Mouse (Mus musculus): Measurements from ENCODE around the gene Grin2a.

- TF ChIP-seq POLR2A (IDR thresholded peaks at IDR 0.05; ENCODE audit: control insufficient read depth, extremely low read depth, insufficient read depth, low read length, poor library complexity) (no peak), CTCF (IDR thresholded peaks at IDR 0.05; ENCODE audit: borderline replicate concordance, control insufficient read depth, extremely low read depth, insufficient read depth, low read length, poor library complexity) (no peak)
Observed at GRCm38 (mm10) chr16:9886155-9886554, 109.2 kb downstream of the Grin2a start.
